Comparison of ENCODE assay signal across 8 mouse cellular contexts in the genomic region with DNA sequence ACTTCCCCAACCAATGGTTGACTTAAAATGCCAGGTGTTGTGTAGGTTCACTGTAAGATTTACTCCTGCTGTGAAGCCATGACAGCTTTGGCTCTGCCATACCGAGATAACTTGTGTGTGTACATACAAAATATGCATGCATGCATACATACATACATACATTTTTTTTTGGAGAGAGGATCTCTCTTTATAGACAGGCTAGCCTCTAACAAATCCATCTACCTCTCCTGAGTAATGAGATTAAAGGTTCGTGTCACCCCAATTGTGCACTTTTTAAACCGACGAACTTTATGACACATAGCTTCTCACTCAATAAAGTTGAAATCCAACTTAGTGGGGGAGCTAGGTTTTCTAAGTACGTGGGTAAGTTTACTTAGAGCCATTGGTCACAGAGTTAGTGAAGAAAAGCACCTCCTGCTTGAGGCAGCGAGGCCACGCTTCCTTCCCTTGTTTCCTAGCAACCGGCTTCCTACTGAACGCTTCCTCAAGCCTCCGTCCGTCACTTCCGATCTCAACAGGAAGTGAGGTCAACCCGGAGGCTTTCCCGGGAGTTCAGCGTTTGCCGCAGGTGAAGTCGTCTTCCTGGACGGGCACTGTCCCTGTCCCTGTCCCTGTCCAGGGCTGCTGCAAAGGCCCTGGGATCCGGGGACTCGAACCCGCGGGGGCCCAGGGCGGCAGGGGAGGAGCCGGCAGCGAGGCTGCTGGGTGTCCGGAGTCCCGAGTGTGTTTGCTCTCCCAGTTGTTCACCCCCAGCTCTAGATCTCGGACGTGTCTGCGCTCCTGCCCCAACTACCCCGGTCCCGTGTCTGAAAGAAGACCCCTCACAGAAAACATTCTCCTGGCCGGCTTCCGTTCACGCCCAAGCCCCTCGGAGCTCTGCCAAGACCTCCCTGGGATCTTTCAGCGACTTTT. TPM values are rescaled to one million over a fixed set of nuclear protein-coding genes. Genes with fewer than 3 reads are reported as not detected.
A peak's percentile ranks its signal among the peaks of the same experiment; 100 is the strongest.
DNase-seq lines count a peak whose midpoint lies in the region; ATAC-seq and TF ChIP-seq lines count a peak whose summit lies in the region.

Pik3r4 (plus strand) TSS at position 519 of the 912 bp plus-strand sequence.

- H3K9ac ChIP-seq in embryonic facial prominence, embryonic 14.5 days (ENCODE audit: low read depth, low read length): peak within 1 kb of the TSS; percentile 90
- peak within 1 kb of the TSS; percentile 83 for H3K9ac ChIP-seq in heart, adult 2 months (ENCODE audit: low read depth, low read length)
- peak within 1 kb of the TSS; percentile 90 for H3K9ac ChIP-seq in limb, embryonic 13.5 days
- peak within 1 kb of the TSS; percentile 94 for H3K9ac ChIP-seq in midbrain, embryonic 16.5 days (ENCODE audit: low read depth, low read length)

- peak; percentile 95 for ATAC-seq in embryonic facial prominence, embryonic 14.5 days (ENCODE audit: low read depth)
- ATAC-seq in limb, embryonic 13.5 days (ENCODE audit: low FRiP score, low read depth): peak; percentile 93
- ATAC-seq in midbrain, embryonic 16.5 days: peak; percentile 91

- TF ChIP-seq POLR2A in heart, adult 2 months (IDR thresholded peaks at IDR 0.05; ENCODE audit: insufficient read depth, low read depth, low read length): peak; percentile 91

- H3K4me3 ChIP-seq in embryonic facial prominence, embryonic 14.5 days (ENCODE audit: low read depth, low read length): peak within 1 kb of the TSS; percentile 91
- H3K4me3 ChIP-seq in heart, adult 2 months: peak within 1 kb of the TSS; percentile 71
- peak within 1 kb of the TSS; percentile 92 for H3K4me3 ChIP-seq in limb, embryonic 13.5 days
- peak within 1 kb of the TSS; percentile 97 for H3K4me3 ChIP-seq in midbrain, embryonic 16.5 days (ENCODE audit: low read depth, low read length)

- no peak for TF ChIP-seq CTCF in heart, adult 2 months (IDR thresholded peaks at IDR 0.05)

- no peak for TF ChIP-seq EP300 in heart, adult 2 months (IDR thresholded peaks at IDR 0.05; ENCODE audit: insufficient read depth, low read depth, low read length)

- H3K9me3 ChIP-seq in embryonic facial prominence, embryonic 14.5 days (ENCODE audit: control insufficient read depth, low read length): no peaks in the 10 kb centered on the region
- no peaks in the 10 kb centered on the region for H3K9me3 ChIP-seq in limb, embryonic 13.5 days
- H3K9me3 ChIP-seq in midbrain, embryonic 16.5 days (replicated peaks; ENCODE audit: control insufficient read depth, low read length, poor library complexity, severe bottlenecking): no peaks in the 10 kb centered on the region

- 6% methylated on average over 37 of the region's 37 CpGs for WGBS in embryonic facial prominence, embryonic 14.5 days
- WGBS in heart, adult 2 months: 5% methylated on average over 37 of the region's 37 CpGs
- 5% methylated on average over 37 of the region's 37 CpGs for WGBS in limb, embryonic 13.5 days
- 5% methylated on average over 37 of the region's 37 CpGs for WGBS in midbrain, embryonic 16.5 days

- DNase-seq in 3T3-L1 (ENCODE audit: low read depth, low spot score): peak; percentile 99
- peak; percentile 32 to 60 for DNase-seq in adrenal gland, postnatal 4 days (ENCODE audit: low spot score in 2 of 2)
- peak; percentile 97 for DNase-seq in embryonic facial prominence, embryonic 14.5 days (ENCODE audit: low spot score)
- peak; percentile 86 to 90 for DNase-seq in heart, adult 2 months
- peak; percentile 85 to 87 for DNase-seq in kidney, adult 8-10 months
- DNase-seq in spleen, postnatal 10 days (ENCODE audit: low spot score in 2 of 2): peak; percentile 55 to 75

- H3K27me3 ChIP-seq in embryonic facial prominence, embryonic 14.5 days (replicated peaks; ENCODE audit: control insufficient read depth, insufficient read depth, low read length): no peaks in the 10 kb centered on the region
- H3K27me3 ChIP-seq in heart, adult 2 months (ENCODE audit: control insufficient read depth, insufficient read depth, low read length): no peaks in the 10 kb centered on the region
- no peaks in the 10 kb centered on the region for H3K27me3 ChIP-seq in limb, embryonic 13.5 days
- no peaks in the 10 kb centered on the region for H3K27me3 ChIP-seq in midbrain, embryonic 16.5 days (ENCODE audit: control insufficient read depth, insufficient read depth, low read depth, low read length)

- peak within 1 kb of the TSS; percentile 72 for H3K4me2 ChIP-seq in embryonic facial prominence, embryonic 14.5 days (ENCODE audit: low read depth, low read length)
- peak within 1 kb of the TSS; percentile 84 for H3K4me2 ChIP-seq in limb, embryonic 13.5 days (replicated peaks)
- H3K4me2 ChIP-seq in midbrain, embryonic 16.5 days (ENCODE audit: low read length): peak within 1 kb of the TSS; percentile 71

- H3K36me3 ChIP-seq in embryonic facial prominence, embryonic 14.5 days (ENCODE audit: control insufficient read depth, insufficient read depth, low read length): peaks cover 22% of the 10 kb centered on the region
- H3K36me3 ChIP-seq in heart, adult 2 months (ENCODE audit: control insufficient read depth, insufficient read depth, low read length): no peaks in the 10 kb centered on the region
- peaks cover 31% of the 10 kb centered on the region for H3K36me3 ChIP-seq in limb, embryonic 13.5 days
- no peaks in the 10 kb centered on the region for H3K36me3 ChIP-seq in midbrain, embryonic 16.5 days (ENCODE audit: control insufficient read depth, insufficient read depth, low read length)

- intact Hi-C loops in heart, adult 2 months (cut with DNase I): loop anchor here (1.0 kb wide), 1 partner anchor 148 kb away; no protein-coding TSS in a partner anchor

- peaks cover 4% of the 10 kb centered on the region for H3K4me1 ChIP-seq in embryonic facial prominence, embryonic 14.5 days (ENCODE audit: control insufficient read depth, insufficient read depth, low read length)
- no peaks in the 10 kb centered on the region for H3K4me1 ChIP-seq in heart, adult 2 months (ENCODE audit: control insufficient read depth, insufficient read depth, low read length)
- peaks cover 10% of the 10 kb centered on the region; the same call in 1 of the 2 replicates for H3K4me1 ChIP-seq in limb, embryonic 13.5 days
- peaks cover 21% of the 10 kb centered on the region for H3K4me1 ChIP-seq in midbrain, embryonic 16.5 days (ENCODE audit: control insufficient read depth, insufficient read depth, low read length)

- H3K79me2 ChIP-seq in heart, adult 2 months (replicated peaks; ENCODE audit: control insufficient read depth, insufficient read depth, low read length): no peaks in the 10 kb centered on the region

- peak within 1 kb of the TSS; percentile 80 for H3K27ac ChIP-seq in embryonic facial prominence, embryonic 14.5 days (replicated peaks; ENCODE audit: low read depth, low read length)
- H3K27ac ChIP-seq in heart, adult 2 months: peak within 1 kb of the TSS; percentile 89
- H3K27ac ChIP-seq in limb, embryonic 13.5 days: peak within 1 kb of the TSS; percentile 22; the same call in 1 of the 2 replicates
- H3K27ac ChIP-seq in midbrain, embryonic 16.5 days (ENCODE audit: low read length): peak within 1 kb of the TSS; percentile 70

RNA-seq across cellular contexts. Expression of gene Pik3r4, which starts in this region (rescaled TPM):
- total RNA-seq in adrenal gland, postnatal 4 days (2021): 10 to 100 TPM; 43.9 to 45.6 TPM
- 23.0 and 24.9 TPM in 2 replicates for polyA plus RNA-seq in embryonic facial prominence, embryonic 14.5 days (2014; fragmentation: Nextera tagmentation; extraction: Ambion mirVana)
- total RNA-seq in heart, adult 2 months (2021): 10 to 100 TPM; 19.6 to 19.8 TPM
- 11.9 and 16.5 TPM in 2 replicates for polyA plus RNA-seq in heart, adult 2 months (2012; rRNA removed)
- polyA plus RNA-seq in limb, embryonic 13.5 days (2015; fragmentation: Nextera tagmentation; extraction: Ambion mirVana): 22.5 and 22.7 TPM in 2 replicates
- 18.0 and 19.8 TPM in 2 replicates for polyA plus RNA-seq in midbrain, embryonic 16.5 days (2015; fragmentation: Nextera tagmentation; extraction: Ambion mirVana)

Comparison
In these comparisons a context has a peak if more than half of its experiments do, and no peak if none do; other contexts are left out.
1. Peak in every context shown above with its lines: DNase-seq, ATAC-seq, H3K4me3 ChIP-seq and H3K27ac ChIP-seq.
2. DNase-seq: peak in every context shown above with its lines; median percentile 99 in 3T3-L1; 97 in embryonic facial prominence, embryonic 14.5 days; 88 in heart, adult 2 months; 86 in kidney, adult 8-10 months; 65 in spleen, postnatal 10 days; 46 in adrenal gland, postnatal 4 days.
3. H3K27ac ChIP-seq: peak in every context shown above with its lines; median percentile 89 in heart, adult 2 months; 80 in embryonic facial prominence, embryonic 14.5 days; 70 in midbrain, embryonic 16.5 days; 22 in limb, embryonic 13.5 days.